Mouse (Mus musculus) ES-E14 (cell line): ENCODE measurements around the gene Axin1. TPM values are rescaled to one million over a fixed set of nuclear protein-coding genes. Genes with fewer than 3 reads are reported as not detected.
A peak's percentile ranks its signal among the peaks of the same experiment; 100 is the strongest.

Experiments
- DNase-seq: peaks from one replicate; pipeline ENCODE4 v3.0.0-alpha.2; 2013; ENCODE audit warnings: low read depth, low spot score
- H3K27ac ChIP-seq: 2 replicates; pipeline ENCODE4 v1.5.1; 2012; ENCODE audit warnings: low read depth, mild to moderate bottlenecking, low read length, moderate library complexity, mixed read lengths; ENCODE audit not compliant: poor library complexity, insufficient read depth, severe bottlenecking
- H3K36me3 ChIP-seq: 2 replicates; pipeline ENCODE4 v1.6.1; 2012; ENCODE audit warnings: mild to moderate bottlenecking, low read length, moderate library complexity, mixed read lengths; ENCODE audit not compliant: control insufficient read depth, poor library complexity, insufficient read depth, severe bottlenecking
- H3K4me1 ChIP-seq, 2 experiments: fragments of 150-350 bp in 1 of 2; sonication (generic) in 1 of 2; 2 replicates each; pipeline ENCODE4 v1.6.1; 2012; ENCODE audit warnings: low read length in 2 of 2, mild to moderate bottlenecking in 1 of 2, mixed read lengths in 1 of 2; ENCODE audit not compliant: control insufficient read depth in 2 of 2, insufficient read depth in 2 of 2, poor library complexity in 1 of 2
- H3K4me3 ChIP-seq, 2 experiments: fragments of 150-350 bp in 1 of 2; sonication (generic) in 1 of 2; 2 replicates each; pipeline ENCODE4 v1.5.1; 2012; ENCODE audit warnings: low read length in 2 of 2, low read depth in 1 of 2, mild to moderate bottlenecking in 1 of 2, mixed read lengths in 1 of 2; ENCODE audit not compliant: insufficient read depth in 1 of 2, poor library complexity in 1 of 2, severe bottlenecking in 1 of 2
- H3K9ac ChIP-seq: 2 replicates; pipeline ENCODE4 v1.6.1; 2012; ENCODE audit warnings: low read depth, mild to moderate bottlenecking, low read length, mixed read lengths; ENCODE audit not compliant: poor library complexity, insufficient read depth, severe bottlenecking
- H3K9me3 ChIP-seq: fragments of 150-350 bp; sonication (generic); 2 replicates; pipeline ENCODE4 v1.6.1; 2012; ENCODE audit warnings: low read depth, mild to moderate bottlenecking, low read length; ENCODE audit not compliant: control insufficient read depth, insufficient read depth
- CHD2 ChIP-seq: IDR thresholded peaks from 2 replicates; pipeline ENCODE4 v1.6.1; 2014; ENCODE audit warnings: mild to moderate bottlenecking, low read depth, low read length, inconsistent platforms
- HCFC1 ChIP-seq: IDR thresholded peaks from 2 replicates; pipeline ENCODE4 v1.6.1; 2012; ENCODE audit warnings: low read length, inconsistent platforms, borderline replicate concordance; ENCODE audit not compliant: insufficient read depth
- MAFK ChIP-seq: IDR thresholded peaks from 2 replicates; pipeline ENCODE4 v1.6.1; 2014; ENCODE audit warnings: mild to moderate bottlenecking, low read depth, low read length, inconsistent platforms; ENCODE audit not compliant: insufficient read depth
- ZC3H11A ChIP-seq: IDR thresholded peaks from 2 replicates; pipeline ENCODE4 v1.6.1; 2012; ENCODE audit warnings: low read depth, mild to moderate bottlenecking, inconsistent platforms, low read length, borderline replicate concordance
- ZNF384 ChIP-seq: IDR thresholded peaks from 2 replicates; pipeline ENCODE4 v1.6.1; 2012; ENCODE audit warnings: low read depth, low read length, inconsistent platforms
- in situ Hi-C, 2 experiments: fragments of 600-800 bp; cut with MboI; formaldehyde crosslinking; loops; one replicate each; pipeline ENCODE4 v1.15.1; 2025; ENCODE audit warnings: low sequenced_read_pairs in 2 of 2, inconsistent platforms in 1 of 2; ENCODE audit not compliant: unreplicated experiment in 2 of 2
- total RNA-seq: library from RNA; depleted of rRNA; stranded (reverse); fragments of 300-350 nt; gene quantifications from 2 replicates; pipeline ENCODE4 v1.2.3, GENCODE M21; 2012

The Axin1 gene
- total RNA-seq, 1 experiment = 33.6 TPM

DNA sequence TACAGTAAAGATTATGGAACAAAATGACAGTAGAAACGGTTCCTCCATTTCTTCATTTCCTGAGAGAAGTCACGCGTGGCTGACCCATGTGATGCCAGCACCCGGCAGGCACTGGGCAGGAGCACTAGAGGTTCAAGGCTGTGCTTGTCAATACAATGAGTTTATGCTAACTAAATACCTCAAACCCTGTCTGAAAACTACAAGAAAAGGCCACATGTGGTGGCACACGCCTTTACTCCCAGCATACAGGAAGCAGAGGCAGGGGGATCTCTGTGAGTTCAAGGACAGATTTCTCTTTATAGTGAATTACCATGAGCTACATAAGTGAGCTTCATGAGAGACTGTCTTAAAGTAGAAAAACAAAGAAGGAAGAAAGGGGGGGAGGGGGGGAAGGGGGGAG is 92.7 kb downstream of the Axin1 start:
- Histone ChIP-seq H3K9ac (no peak overlapping the region), H3K4me1 (peaks cover 0 to 3% of the 10 kb centered on the region in 2 experiments; a peak in 1 of 4 replicates), H3K36me3 (no peaks in the 10 kb centered on the region), H3K4me3 (no peak overlapping the region), H3K9me3 (no peaks in the 10 kb centered on the region), H3K27ac (no peak overlapping the region; the same call in 1 of the 2 replicates)
- no peak for TF ChIP-seq ZNF384
- in situ Hi-C loops = no loop called here
- no peak for DNase-seq

DNA sequence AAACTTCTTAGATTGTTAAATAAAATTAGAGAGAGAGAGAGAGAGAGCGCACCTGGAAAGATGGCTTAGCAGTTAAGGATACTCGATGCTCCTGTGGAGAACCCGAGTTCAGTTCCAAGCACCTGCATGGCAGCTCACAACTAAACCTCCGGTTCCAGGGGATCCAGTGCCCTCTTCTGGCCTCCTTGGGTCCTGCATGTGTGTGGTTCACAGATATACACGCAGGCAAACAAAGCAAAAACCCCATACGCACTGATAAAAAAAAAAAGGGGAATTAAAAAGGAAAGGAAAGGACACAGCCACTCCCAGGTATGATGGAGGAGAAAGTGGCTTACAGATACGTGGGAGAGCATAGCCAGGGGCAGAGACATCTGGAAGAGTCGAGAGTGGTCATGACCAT is 94.4 kb downstream of the Axin1 start:
- in situ Hi-C loops = no loop called here
- no peaks in the 10 kb centered on the region for H3K36me3 ChIP-seq
- TF ChIP-seq CHD2 (no peak), ZC3H11A (peak; percentile 16; the same call in 1 of the 2 replicates), MAFK (no peak), HCFC1 (no peak), ZNF384 (peak; percentile 64; the same call in 1 of the 2 replicates)

DNA sequence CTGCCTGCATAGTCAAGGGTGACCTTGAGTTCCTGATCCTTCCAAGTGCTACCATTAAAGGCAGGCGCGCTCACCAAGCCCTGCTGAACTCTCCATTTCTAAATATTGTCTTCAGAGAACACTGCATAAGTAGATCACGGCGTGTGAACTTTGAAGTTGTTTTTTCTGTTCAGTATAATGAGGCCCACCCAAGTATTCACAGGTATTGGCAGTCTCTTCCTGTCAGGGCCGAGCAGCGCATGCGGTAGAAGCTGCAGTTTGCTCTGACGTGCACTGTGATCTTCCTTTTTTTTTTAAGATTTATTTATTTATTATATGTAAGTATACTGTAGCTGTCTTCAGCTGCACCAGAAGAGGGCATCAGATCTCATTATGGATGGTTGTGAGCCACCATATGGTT is 95.9 kb downstream of the Axin1 start:
- no peaks in the 10 kb centered on the region for H3K9me3 ChIP-seq
- H3K9ac ChIP-seq = no peak overlapping the region
- no peak overlapping the region for H3K4me3 ChIP-seq
- in situ Hi-C loops = no loop called here
- H3K4me1 ChIP-seq = peaks cover 0 to 3% of the 10 kb centered on the region in 2 experiments; a peak in 1 of 4 replicates
- no peak for DNase-seq
- H3K27ac ChIP-seq = no peak overlapping the region
- no peaks in the 10 kb centered on the region for H3K36me3 ChIP-seq
- TF ChIP-seq HCFC1 (no peak), ZC3H11A (no peak), CHD2 (no peak), ZNF384 (no peak), MAFK (no peak)

More for the DNA sequence above, 94.4 kb downstream of the Axin1 start:
- H3K27ac ChIP-seq = no peak overlapping the region
- H3K9ac ChIP-seq = no peak overlapping the region
- DNase-seq = peak; percentile 38
- no peaks in the 10 kb centered on the region for H3K9me3 ChIP-seq
- H3K4me3 ChIP-seq = no peak overlapping the region
- peaks cover 0 to 3% of the 10 kb centered on the region in 2 experiments; a peak in 1 of 4 replicates for H3K4me1 ChIP-seq

DNA sequence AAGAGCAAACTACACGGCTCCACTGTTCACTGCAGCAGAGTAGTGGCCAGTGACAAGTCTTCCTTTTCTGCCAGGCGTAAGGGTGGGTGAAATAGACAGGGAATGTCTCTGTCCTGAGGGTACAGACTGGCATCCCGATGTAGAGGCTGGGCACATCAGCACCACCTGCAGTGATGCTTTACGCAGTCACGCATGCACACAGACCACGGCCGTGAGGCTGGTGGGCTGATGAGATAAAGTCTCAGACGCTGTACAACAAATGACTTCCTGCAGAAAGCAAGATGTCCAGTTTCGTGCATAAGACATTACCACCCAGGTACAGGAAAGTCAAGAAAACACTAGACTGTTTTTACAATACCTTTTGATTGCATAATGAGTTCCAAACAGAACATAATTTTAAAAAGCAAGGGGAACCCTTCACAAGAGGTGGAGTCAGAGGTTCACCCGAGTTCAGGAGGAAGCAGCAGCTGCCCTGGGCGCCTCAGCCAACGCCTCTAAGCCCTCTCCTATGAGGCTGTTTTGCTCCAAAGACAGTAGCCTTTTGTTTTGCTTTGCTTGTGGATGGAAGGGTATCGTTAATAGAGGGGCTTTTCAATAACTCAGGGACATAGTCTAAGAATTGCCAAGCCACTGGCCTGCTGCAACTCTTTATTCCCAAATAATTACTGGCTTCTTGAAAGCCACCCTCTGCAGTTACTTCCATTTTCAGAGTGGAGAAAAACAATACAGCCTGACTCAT is 96.8 kb downstream of the Axin1 start:
- Histone ChIP-seq H3K36me3 (no peaks in the 10 kb centered on the region), H3K9ac (no peak overlapping the region), H3K27ac (no peak overlapping the region; the same call in 1 of the 2 replicates), H3K4me1 (peaks cover 0 to 3% of the 10 kb centered on the region in 2 experiments; a peak in 2 of 4 replicates), H3K9me3 (no peaks in the 10 kb centered on the region), H3K4me3 (no peak overlapping the region)
- no peak for DNase-seq
- TF ChIP-seq ZC3H11A = no peak
- no peak for TF ChIP-seq MAFK
- TF ChIP-seq HCFC1 = no peak
- TF ChIP-seq CHD2 = no peak
- no peak for TF ChIP-seq ZNF384
- in situ Hi-C loops = no loop called here

DNA sequence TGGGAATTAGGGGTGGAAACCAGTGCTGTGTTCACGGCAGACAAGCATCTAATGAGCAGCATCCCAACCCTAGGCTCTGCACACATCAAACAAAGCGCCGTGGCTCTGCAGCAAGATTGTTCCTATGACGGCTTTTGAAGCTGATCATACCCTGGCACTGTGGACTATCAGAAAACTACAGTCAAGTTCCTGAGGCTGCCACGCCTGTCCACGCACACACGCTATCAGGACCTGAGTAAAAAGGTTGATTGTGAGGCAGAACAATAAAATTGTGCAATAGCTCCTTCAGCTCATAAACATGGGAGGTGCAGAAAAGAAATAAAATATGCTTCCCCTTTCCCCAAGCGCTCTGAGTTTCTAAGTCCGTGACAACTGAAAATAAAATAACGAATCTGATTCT is 99.2 kb downstream of the Axin1 start:
- peaks cover 4% of the 10 kb centered on the region in 2 experiments; a peak in 2 of 4 replicates for H3K4me1 ChIP-seq
- TF ChIP-seq ZNF384 = no peak
- no peak for TF ChIP-seq ZC3H11A
- TF ChIP-seq MAFK = no peak
- no peak for TF ChIP-seq CHD2
- TF ChIP-seq HCFC1 = no peak
- H3K36me3 ChIP-seq = no peaks in the 10 kb centered on the region
- no peak overlapping the region for H3K4me3 ChIP-seq
- no peak overlapping the region for H3K9ac ChIP-seq
- H3K9me3 ChIP-seq = no peaks in the 10 kb centered on the region
- H3K27ac ChIP-seq = no peak overlapping the region
- no peak for DNase-seq
- in situ Hi-C loops = no loop called here
